Mouse (Mus musculus) cerebellum, adult 2 months (tissue): Measurements from ENCODE around the gene Gabrr1.

Experiments
- CTCF ChIP-seq: fragments of 200-500 bp; IDR thresholded peaks from 2 replicates; pipeline ENCODE4 v1.5.1; 2011; ENCODE audit warnings: low read depth, mild to moderate bottlenecking, control low read depth, low read length, moderate library complexity, borderline replicate concordance; ENCODE audit not compliant: insufficient read depth
- POLR2A ChIP-seq: fragments of 200-500 bp; IDR thresholded peaks from 2 replicates; pipeline ENCODE4 v1.6.1; 2011; ENCODE audit warnings: low read length, control low read depth, borderline replicate concordance; ENCODE audit not compliant: insufficient read depth

DNA sequence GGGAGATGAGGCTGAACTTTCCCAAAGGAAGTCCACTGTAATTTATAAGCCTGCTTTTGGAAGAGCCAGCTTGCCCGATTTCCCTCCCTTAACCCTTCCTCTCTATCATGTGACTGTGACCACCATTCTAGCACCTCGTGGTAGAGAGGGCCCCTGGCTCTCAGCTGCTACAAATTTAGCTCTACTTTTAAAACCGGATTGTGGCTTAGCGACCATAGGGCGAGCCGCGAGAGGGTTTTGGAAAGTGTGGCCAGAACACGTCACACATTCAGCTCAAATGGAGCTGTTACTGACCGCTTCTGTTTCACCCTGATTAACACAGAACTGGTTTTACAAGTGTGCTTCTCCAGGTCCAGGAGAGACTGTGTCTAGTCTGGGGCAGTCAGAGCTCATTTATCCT lies 21.0 kb upstream of the Gabrr1 start:
- TF ChIP-seq POLR2A: no peak
- TF ChIP-seq CTCF: no peak
